Mouse (Mus musculus) bone marrow macrophage, adult 2 months (primary cell): ENCODE data around the gene Pds5a.

Experiments
- CTCF ChIP-seq: IDR thresholded peaks from 2 replicates; pipeline ENCODE4 v1.5.1; 2012; ENCODE audit warnings: low read depth, mild to moderate bottlenecking, low read length, moderate library complexity
- POLR2A ChIP-seq: IDR thresholded peaks from 2 replicates; pipeline ENCODE4 v1.6.1; 2012; ENCODE audit warnings: mild to moderate bottlenecking, low read depth, low read length, borderline replicate concordance

GRCm38 (mm10) chr5:65698759-65699136 is 675 bp upstream of the Pds5a start:
- TF ChIP-seq POLR2A (no peak), CTCF (no peak)
